Mouse (Mus musculus) liver, embryonic 15.5 days (tissue): ENCODE results near the gene Pacs1. TPM values are rescaled to one million over a fixed set of nuclear protein-coding genes. Genes with fewer than 3 reads are reported as not detected.
"Not testable (repeated sequence)": the region's sequence is repeated elsewhere in the genome, so short reads cannot be mapped to it uniquely, and the experiment has no call there.

Experiments
- ATAC-seq: fragments of 200-750 bp; cut with Nextera tagmentation; 2 replicates; pipeline ENCODE4 v1.8.0; 2017; ENCODE audit warnings: moderate number of reproducible peaks, mild to moderate bottlenecking, moderate library complexity; ENCODE audit not compliant: insufficient read depth
- H3K27ac ChIP-seq: fragments of 300-500 bp; sonication (generic); replicated peaks from 2 replicates; pipeline ENCODE4 v1.5.1; 2015; ENCODE audit warnings: mild to moderate bottlenecking, inconsistent platforms
- H3K27me3 ChIP-seq: fragments of 300-500 bp; sonication (generic); 2 replicates; pipeline ENCODE4 v1.6.1; 2015; ENCODE audit warnings: mild to moderate bottlenecking, inconsistent platforms
- H3K36me3 ChIP-seq: fragments of 300-500 bp; sonication (generic); replicated peaks from 2 replicates; pipeline ENCODE4 v1.6.1; 2015; ENCODE audit warnings: moderate library complexity, mild to moderate bottlenecking, inconsistent platforms
- H3K4me1 ChIP-seq: fragments of 300-500 bp; sonication (generic); replicated peaks from 2 replicates; pipeline ENCODE4 v1.6.1; 2015; ENCODE audit warnings: inconsistent platforms
- H3K4me2 ChIP-seq: fragments of 300-500 bp; sonication (generic); 2 replicates; pipeline ENCODE4 v1.6.1; 2015; ENCODE audit warnings: moderate library complexity, mild to moderate bottlenecking, inconsistent platforms
- H3K4me3 ChIP-seq: fragments of 300-500 bp; sonication (generic); replicated peaks from 2 replicates; pipeline ENCODE4 v1.5.1; 2015; ENCODE audit warnings: mild to moderate bottlenecking, inconsistent platforms
- H3K9ac ChIP-seq: fragments of 300-500 bp; sonication (generic); 2 replicates; pipeline ENCODE4 v1.6.1; 2015; ENCODE audit warnings: moderate library complexity, mild to moderate bottlenecking, inconsistent platforms
- H3K9me3 ChIP-seq: fragments of 300-500 bp; sonication (generic); replicated peaks from 2 replicates; pipeline ENCODE4 v1.6.1; 2016; ENCODE audit warnings: inconsistent platforms
- WGBS: fragments of 180-500 bp; shearing (Covaris S2); methylation state at CpG from one replicate; pipeline ENCODE4 v1.1.7; 2015; ENCODE audit warnings: mixed read lengths; ENCODE audit not compliant: insufficient replicate concordance; 5-methylcytosine and 5-hydroxymethylcytosine counted together
- polyA plus RNA-seq: library from polyadenylated mRNA; unstranded; fragments of >200 nt; fragmentation: Nextera tagmentation; extraction: Ambion mirVana; gene quantifications from 2 replicates; pipeline ENCODE4 v1.2.1, GENCODE M21; 2015

The Pacs1 gene
- polyA plus RNA-seq, 1 experiment from 2014 or later = 8.6 TPM

GRCm38 (mm10) chr19:5268017-5268416 lies 4.9 kb downstream of the Pacs1 start:
- Histone ChIP-seq H3K9ac (no peak overlapping the region), H3K36me3 (no peaks in the 10 kb centered on the region), H3K4me1 (peaks cover 64% of the 10 kb centered on the region), H3K9me3 (no peaks in the 10 kb centered on the region), H3K4me3 (no peak overlapping the region), H3K27ac (peak overlapping the region; percentile 80), H3K4me2 (peak overlapping the region; percentile 49), H3K27me3 (no peaks in the 10 kb centered on the region)
- no peak for ATAC-seq

- Histone ChIP-seq H3K9ac (peak overlapping the region; percentile 30; the same call in 1 of the 2 replicates), H3K4me1 (peaks cover 56% of the 10 kb centered on the region), H3K27ac (peak overlapping the region; percentile 80), H3K4me2 (peak overlapping the region; percentile 49), H3K27me3 (no peaks in the 10 kb centered on the region), H3K9me3 (no peaks in the 10 kb centered on the region), H3K4me3 (no peak overlapping the region), H3K36me3 (no peaks in the 10 kb centered on the region)
- 52% methylated on average over 5 of the region's 5 CpGs for WGBS
- peak; percentile 79 for ATAC-seq
These were observed 5.9 kb downstream of the Pacs1 start for GRCm38 (mm10) chr19:5267015-5267414.

GRCm38 (mm10) chr19:5257140-5257539 lies 15.8 kb downstream of the Pacs1 start:
- H3K27ac ChIP-seq = 0 out of 2 replicates have a peak overlapping the region, but pooled peaks have one; percentile 38
- WGBS = 7% methylated on average over 3 of the region's 3 CpGs

GRCm38 (mm10) chr19:5236981-5237380 lies 35.9 kb downstream of the Pacs1 start:
- H3K4me2 ChIP-seq, ATAC-seq: not testable (repeated sequence)
- WGBS = 100% methylated on average over 1 of the region's 1 CpGs

More at GRCm38 (mm10) chr19:5257140-5257539, 15.8 kb downstream of the Pacs1 start:
- H3K4me1 ChIP-seq = peaks cover 12% of the 10 kb centered on the region; the same call in 1 of the 2 replicates
- no peak overlapping the region for H3K4me2 ChIP-seq
- no peak for ATAC-seq
- no peak overlapping the region for H3K9ac ChIP-seq
- no peaks in the 10 kb centered on the region for H3K9me3 ChIP-seq
- H3K27me3 ChIP-seq = no peaks in the 10 kb centered on the region
- no peak overlapping the region for H3K4me3 ChIP-seq
- no peaks in the 10 kb centered on the region for H3K36me3 ChIP-seq

GRCm38 (mm10) chr19:5232696-5233095 lies 40.2 kb downstream of the Pacs1 start:
- Histone ChIP-seq H3K9me3 (no peaks in the 10 kb centered on the region), H3K4me1 (no peaks in the 10 kb centered on the region), H3K9ac (no peak overlapping the region), H3K4me3 (no peak overlapping the region), H3K27ac (no peak overlapping the region), H3K27me3 (no peaks in the 10 kb centered on the region), H3K36me3 (no peaks in the 10 kb centered on the region), H3K4me2 (no peak overlapping the region)
- WGBS = 78% methylated on average over 4 of the region's 4 CpGs
- ATAC-seq = no peak

More at GRCm38 (mm10) chr19:5236981-5237380, 35.9 kb downstream of the Pacs1 start:
- H3K9me3 ChIP-seq, H3K27me3 ChIP-seq, H3K9ac ChIP-seq, H3K27ac ChIP-seq, H3K4me1 ChIP-seq, H3K4me3 ChIP-seq, H3K36me3 ChIP-seq: not testable (repeated sequence)

GRCm38 (mm10) chr19:5230110-5230509 lies 42.8 kb downstream of the Pacs1 start:
- ATAC-seq = no peak
- 63% methylated on average over 2 of the region's 2 CpGs for WGBS
- H3K4me3 ChIP-seq = no peak overlapping the region
- no peaks in the 10 kb centered on the region for H3K4me1 ChIP-seq
- no peaks in the 10 kb centered on the region for H3K9me3 ChIP-seq
- no peaks in the 10 kb centered on the region for H3K36me3 ChIP-seq
- H3K27me3 ChIP-seq = no peaks in the 10 kb centered on the region
- H3K4me2 ChIP-seq = no peak overlapping the region
- no peak overlapping the region for H3K9ac ChIP-seq
- no peak overlapping the region for H3K27ac ChIP-seq

GRCm38 (mm10) chr19:5224624-5225023 lies 48.3 kb downstream of the Pacs1 start:
- Histone ChIP-seq H3K4me1 (no peaks in the 10 kb centered on the region), H3K27me3 (no peaks in the 10 kb centered on the region), H3K27ac (no peak overlapping the region), H3K9ac (no peak overlapping the region), H3K4me3 (no peak overlapping the region), H3K36me3 (no peaks in the 10 kb centered on the region), H3K4me2 (no peak overlapping the region), H3K9me3 (no peaks in the 10 kb centered on the region)
- 79% methylated on average over 2 of the region's 2 CpGs for WGBS
- ATAC-seq = no peak

- 59% methylated on average over 4 of the region's 4 CpGs for WGBS
- no peak for ATAC-seq
- Histone ChIP-seq H3K9ac (no peak overlapping the region), H3K27me3 (no peaks in the 10 kb centered on the region), H3K36me3 (no peaks in the 10 kb centered on the region), H3K4me2 (no peak overlapping the region), H3K4me3 (no peak overlapping the region), H3K4me1 (no peaks in the 10 kb centered on the region), H3K27ac (no peak overlapping the region), H3K9me3 (no peaks in the 10 kb centered on the region)
These were observed 48.8 kb downstream of the Pacs1 start for GRCm38 (mm10) chr19:5224077-5224476.

GRCm38 (mm10) chr19:5221926-5222325 lies 51.0 kb downstream of the Pacs1 start:
- Histone ChIP-seq H3K4me1 (no peaks in the 10 kb centered on the region), H3K27me3 (no peaks in the 10 kb centered on the region), H3K36me3 (no peaks in the 10 kb centered on the region), H3K9me3 (no peaks in the 10 kb centered on the region), H3K9ac (no peak overlapping the region), H3K4me2 (no peak overlapping the region), H3K27ac (no peak overlapping the region), H3K4me3 (no peak overlapping the region)
- no peak for ATAC-seq
- 55% methylated on average over 2 of the region's 2 CpGs for WGBS

- H3K27me3 ChIP-seq, H3K4me1 ChIP-seq, H3K36me3 ChIP-seq, H3K9me3 ChIP-seq, H3K4me2 ChIP-seq, H3K27ac ChIP-seq, ATAC-seq, H3K4me3 ChIP-seq, H3K9ac ChIP-seq: not testable (repeated sequence)
- 31% methylated on average over 2 of the region's 2 CpGs for WGBS
These were observed 51.6 kb downstream of the Pacs1 start for GRCm38 (mm10) chr19:5221219-5221723.

- H3K27me3 ChIP-seq = no peaks in the 10 kb centered on the region
- H3K36me3 ChIP-seq = no peaks in the 10 kb centered on the region
- H3K9ac ChIP-seq = no peak overlapping the region
- no peak overlapping the region for H3K4me2 ChIP-seq
- 67% methylated on average over 3 of the region's 3 CpGs for WGBS
- no peak overlapping the region for H3K27ac ChIP-seq
- no peaks in the 10 kb centered on the region for H3K9me3 ChIP-seq
- H3K4me1 ChIP-seq = no peaks in the 10 kb centered on the region
- no peak overlapping the region for H3K4me3 ChIP-seq
- no peak for ATAC-seq
These were observed 52.5 kb downstream of the Pacs1 start for GRCm38 (mm10) chr19:5220389-5220788.

GRCm38 (mm10) chr19:5201691-5202090 lies 71.2 kb downstream of the Pacs1 start:
- Histone ChIP-seq H3K4me3 (no peak overlapping the region), H3K36me3 (no peaks in the 10 kb centered on the region), H3K9ac (no peak overlapping the region), H3K9me3 (no peaks in the 10 kb centered on the region), H3K27me3 (no peaks in the 10 kb centered on the region), H3K4me2 (no peak overlapping the region), H3K27ac (no peak overlapping the region), H3K4me1 (0 out of 2 replicates have a peak, but pooled peaks cover 5% of the 10 kb centered on the region)
- no peak for ATAC-seq
- WGBS = 81% methylated on average over 2 of the region's 2 CpGs
